Mouse (Mus musculus): ENCODE results near the gene Pan2. TPM values are rescaled to one million over a fixed set of nuclear protein-coding genes. Genes with fewer than 3 reads are reported as not detected.
"Not testable (repeated sequence)": the region's sequence is repeated elsewhere in the genome, so short reads cannot be mapped to it uniquely, and the experiment has no call there.

Pan2 gene
- total RNA-seq (2021) (10 to 100 TPM; 13.8 to 18.3 TPM), polyA plus RNA-seq (2012; rRNA removed) (17.2 and 20.4 TPM in 2 replicates)
- long read RNA-seq, full-length matches to known transcripts, result 5 of 13 reads
- long read RNA-seq, partial matches to known transcripts, result 2 of 13 reads
- long read RNA-seq, other reads (novel, unspliced or antisense), result 6 of 13 reads

- peak; percentile 100 for DNase-seq
Measured at GRCm38 (mm10) chr10:128303126-128304021, at the start of gene Pan2. TSS of gene Pan2 (plus strand) at chr10:128303335.

GRCm38 (mm10) chr10:128253677-128254255 is 49.4 kb upstream of the Pan2 start, which contains the start of gene Apon:
TSS of gene Apon (plus strand) at chr10:128254096.
- DNase-seq, result peak; percentile 43

DNA sequence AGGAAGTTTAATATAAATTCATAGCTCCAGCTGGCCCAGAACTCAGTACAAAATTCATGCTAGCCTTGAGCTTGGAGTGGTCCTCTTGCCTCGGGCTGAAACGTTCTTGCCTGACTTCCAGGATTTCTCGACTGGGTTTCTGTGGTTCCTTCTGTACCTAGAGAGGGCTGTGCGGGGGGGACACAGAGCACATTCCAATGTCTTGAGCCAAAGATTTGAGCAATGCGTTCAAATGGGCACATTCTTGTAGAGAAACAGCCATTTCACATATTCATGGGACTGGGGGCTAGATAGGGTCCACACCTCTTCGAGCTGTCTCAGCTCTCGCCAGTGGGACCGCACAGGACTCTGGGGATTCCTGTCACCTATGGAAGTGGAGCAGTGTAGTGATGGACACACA is 47.2 kb upstream of the Pan2 start:
- no peak for DNase-seq

DNA sequence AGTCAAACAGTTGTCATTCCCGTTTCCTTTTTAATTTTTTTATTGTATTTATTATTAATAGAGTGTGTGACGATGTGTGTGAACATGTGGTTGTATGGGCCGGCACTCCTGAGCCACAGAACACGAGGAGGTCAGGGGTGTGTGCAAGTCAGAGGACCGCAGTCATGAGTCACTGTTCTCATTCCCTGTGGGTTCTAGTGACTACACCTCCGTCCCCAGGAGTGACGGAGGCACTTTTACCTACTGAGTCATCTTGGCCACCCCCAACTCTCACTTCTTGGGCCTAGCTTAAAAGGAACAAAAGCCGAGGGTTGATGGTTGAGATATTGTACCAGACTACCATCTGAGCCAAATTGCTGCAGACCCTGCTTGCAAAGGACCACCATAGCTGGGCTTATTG is 46.8 kb upstream of the Pan2 start:
- no peak for DNase-seq

DNA sequence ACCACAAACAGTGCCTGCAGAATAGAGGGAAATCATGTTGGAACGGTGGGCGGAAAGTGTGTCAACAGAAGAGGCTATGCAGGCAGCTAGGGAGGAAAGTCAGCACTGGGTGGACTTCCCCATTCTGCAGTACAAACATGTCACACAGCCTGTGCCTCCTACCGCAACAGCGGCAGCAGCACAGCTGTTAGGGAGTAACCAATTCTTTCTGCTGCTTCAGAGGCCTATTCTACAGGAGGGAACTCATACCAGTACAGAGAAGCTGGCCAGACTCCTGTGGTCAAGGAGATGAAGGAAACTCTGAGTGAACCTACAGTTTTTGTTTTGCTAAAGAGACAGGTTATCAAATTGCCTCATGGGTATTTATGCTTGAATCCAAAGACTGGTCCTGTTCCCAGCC is 44.2 kb upstream of the Pan2 start:
- DNase-seq, result no peak

DNA sequence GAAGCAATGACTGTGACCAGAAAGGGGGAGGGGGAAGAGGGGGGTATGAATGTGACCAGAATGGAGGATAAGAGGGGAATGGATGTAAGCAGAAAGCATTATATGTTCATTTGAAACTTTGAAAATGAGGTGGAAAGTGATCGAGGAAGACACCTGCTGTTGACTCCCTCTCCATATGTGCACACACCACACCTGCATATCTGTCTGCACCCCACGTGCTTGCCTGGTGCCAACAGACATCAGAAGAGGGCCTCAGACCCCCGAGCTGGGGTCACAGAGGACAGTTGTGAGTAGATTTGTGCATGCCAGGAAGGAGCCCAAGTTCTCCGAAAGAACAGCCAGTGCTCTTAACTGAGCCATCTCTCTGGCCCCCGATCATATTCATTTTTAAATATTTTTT is 43.2 kb upstream of the Pan2 start:
- no peak for DNase-seq

DNA sequence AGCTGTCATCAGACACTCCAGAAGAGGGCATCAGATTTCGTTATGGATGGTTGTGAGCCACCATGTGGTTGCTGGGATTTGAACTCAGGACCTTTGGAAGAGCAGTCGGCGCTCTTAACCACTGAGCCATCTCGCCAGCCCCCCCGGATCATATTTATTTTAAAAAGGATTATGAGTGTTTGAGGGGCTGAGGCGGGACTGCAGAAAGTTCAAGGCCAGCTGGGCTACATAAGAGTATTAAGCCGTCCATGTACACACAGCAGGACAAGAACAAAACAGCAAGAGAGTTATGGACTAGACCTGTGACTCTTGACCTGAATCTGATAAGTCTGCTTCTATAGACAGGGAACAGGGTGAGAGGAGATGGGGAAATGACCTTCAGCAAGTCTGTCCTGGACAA is 42.8 kb upstream of the Pan2 start:
- not testable (repeated sequence) for DNase-seq

- no peak for DNase-seq
Measured at GRCm38 (mm10) chr10:128262300-128262699, 40.8 kb upstream of the Pan2 start.

- DNase-seq, result no peak
Measured at GRCm38 (mm10) chr10:128263393-128264310, 39.5 kb upstream of the Pan2 start.

GRCm38 (mm10) chr10:128268371-128268770 is 34.8 kb upstream of the Pan2 start, which contains the start of gene Apof:
TSS of gene Apof (plus strand) at chr10:128268671.
- peak; percentile 47 for DNase-seq

- DNase-seq, result peak; percentile 24
Measured at GRCm38 (mm10) chr10:128269206-128269910, 33.8 kb upstream of the Pan2 start.

- peak; percentile 99 for DNase-seq
Measured at GRCm38 (mm10) chr10:128270287-128270841, 32.8 kb upstream of the Pan2 start, which contains the start of gene Stat2. TSS of gene Stat2 (plus strand) at chr10:128270559.

- DNase-seq, result no peak
Measured at GRCm38 (mm10) chr10:128270866-128271265, 32.3 kb upstream of the Pan2 start.

DNA sequence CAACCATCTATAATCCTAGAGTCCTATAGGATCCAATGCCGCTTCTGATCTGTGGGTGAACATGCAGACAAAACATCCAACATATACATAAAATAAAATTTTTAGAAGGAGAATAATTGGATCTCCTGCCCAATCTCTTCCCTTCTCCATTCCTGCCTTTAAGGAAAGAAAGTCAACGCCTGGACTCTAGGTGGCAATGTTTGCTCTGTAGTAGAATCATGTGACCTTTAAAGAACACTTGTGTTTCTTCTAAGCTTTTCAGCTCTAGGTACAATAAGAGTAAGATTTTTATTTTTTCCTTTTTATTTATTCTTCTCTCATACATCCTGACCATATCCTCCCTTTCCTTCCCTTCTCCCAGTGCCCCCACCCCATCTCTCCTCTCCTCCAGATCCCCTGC is 31.3 kb upstream of the Pan2 start:
- no peak for DNase-seq

GRCm38 (mm10) chr10:128272819-128273439 is 30.2 kb upstream of the Pan2 start:
- not testable (repeated sequence) for DNase-seq

- not testable (repeated sequence) for DNase-seq
Measured at GRCm38 (mm10) chr10:128275374-128275773, 27.8 kb upstream of the Pan2 start.

- no peak for DNase-seq
Measured at GRCm38 (mm10) chr10:128278158-128278557, 25.0 kb upstream of the Pan2 start.

GRCm38 (mm10) chr10:128280943-128281342 is 22.2 kb upstream of the Pan2 start:
- DNase-seq, result no peak

- DNase-seq, result no peak
Measured at GRCm38 (mm10) chr10:128281682-128282081, 21.5 kb upstream of the Pan2 start.

GRCm38 (mm10) chr10:128282886-128283450 is 20.2 kb upstream of the Pan2 start:
- peak; percentile 39 for DNase-seq
